Mouse (Mus musculus): ENCODE measurements around the gene Dbr1. TPM values are rescaled to one million over a fixed set of nuclear protein-coding genes. Genes with fewer than 3 reads are reported as not detected.

The Dbr1 gene
- polyA plus RNA-seq, 1 experiment from 2014 or later, result 16.0 TPM

- Histone ChIP-seq H3K4me3 (replicated peaks) (no peak overlapping the region), H3K9me3 (replicated peaks) (no peaks in the 10 kb centered on the region), H3K4me2 (no peak overlapping the region), H3K36me3 (replicated peaks) (no peaks in the 10 kb centered on the region), H3K9ac (no peak overlapping the region), H3K4me1 (replicated peaks) (no peaks in the 10 kb centered on the region), H3K27me3 (no peaks in the 10 kb centered on the region), H3K27ac (replicated peaks) (no peak overlapping the region)
- 69% methylated on average over 11 of the region's 11 CpGs for WGBS (ENCODE audit: insufficient replicate concordance)
- no peak for ATAC-seq (ENCODE audit: insufficient read depth)
Measured at GRCm38 (mm10) chr9:99620196-99620595, 44.6 kb downstream of the Dbr1 start.

- ATAC-seq (ENCODE audit: insufficient read depth), result no peak
- no peaks in the 10 kb centered on the region for H3K27me3 ChIP-seq
- H3K4me3 ChIP-seq (replicated peaks), result no peak overlapping the region
- no peaks in the 10 kb centered on the region for H3K36me3 ChIP-seq (replicated peaks)
- no peaks in the 10 kb centered on the region for H3K4me1 ChIP-seq (replicated peaks)
- no peaks in the 10 kb centered on the region for H3K9me3 ChIP-seq (replicated peaks)
- H3K27ac ChIP-seq (replicated peaks), result no peak overlapping the region
- H3K4me2 ChIP-seq, result no peak overlapping the region
- 49% methylated on average over 1 of the region's 1 CpGs for WGBS (ENCODE audit: insufficient replicate concordance)
- no peak overlapping the region for H3K9ac ChIP-seq
Measured at GRCm38 (mm10) chr9:99622034-99622433, 46.4 kb downstream of the Dbr1 start.

- no peaks in the 10 kb centered on the region for H3K4me1 ChIP-seq (replicated peaks)
- H3K9me3 ChIP-seq (replicated peaks), result no peaks in the 10 kb centered on the region
- 33% methylated on average over 2 of the region's 2 CpGs for WGBS (ENCODE audit: insufficient replicate concordance)
- H3K27ac ChIP-seq (replicated peaks), result no peak overlapping the region
- H3K36me3 ChIP-seq (replicated peaks), result no peaks in the 10 kb centered on the region
- no peak overlapping the region for H3K9ac ChIP-seq
- ATAC-seq (ENCODE audit: insufficient read depth), result no peak
- no peak overlapping the region for H3K4me2 ChIP-seq
- no peaks in the 10 kb centered on the region for H3K27me3 ChIP-seq
- H3K4me3 ChIP-seq (replicated peaks), result no peak overlapping the region
Measured at GRCm38 (mm10) chr9:99622966-99623365, 47.4 kb downstream of the Dbr1 start.

GRCm38 (mm10) chr9:99624117-99624516 lies 48.5 kb downstream of the Dbr1 start:
- Histone ChIP-seq H3K4me3 (replicated peaks) (no peak overlapping the region), H3K4me1 (replicated peaks) (0 out of 2 replicates have a peak, but pooled peaks cover under 1% of the 10 kb centered on the region), H3K27ac (replicated peaks) (no peak overlapping the region), H3K9me3 (replicated peaks) (no peaks in the 10 kb centered on the region), H3K36me3 (replicated peaks) (no peaks in the 10 kb centered on the region), H3K9ac (no peak overlapping the region), H3K4me2 (no peak overlapping the region), H3K27me3 (peaks cover 9% of the 10 kb centered on the region)
- no peak for ATAC-seq (ENCODE audit: insufficient read depth)
- WGBS (ENCODE audit: insufficient replicate concordance), result 59% methylated on average over 6 of the region's 6 CpGs

GRCm38 (mm10) chr9:99628581-99628980 lies 53.0 kb downstream of the Dbr1 start:
- H3K4me3 ChIP-seq (replicated peaks), result no peak overlapping the region
- peaks cover 11% of the 10 kb centered on the region for H3K4me1 ChIP-seq (replicated peaks)
- no peaks in the 10 kb centered on the region for H3K36me3 ChIP-seq (replicated peaks)
- H3K9me3 ChIP-seq (replicated peaks), result no peaks in the 10 kb centered on the region
- H3K4me2 ChIP-seq, result no peak overlapping the region
- peaks cover 27% of the 10 kb centered on the region for H3K27me3 ChIP-seq
- ATAC-seq (ENCODE audit: insufficient read depth), result no peak
- 61% methylated on average over 4 of the region's 4 CpGs for WGBS (ENCODE audit: insufficient replicate concordance)
- H3K9ac ChIP-seq, result no peak overlapping the region
- H3K27ac ChIP-seq (replicated peaks), result no peak overlapping the region

DNA sequence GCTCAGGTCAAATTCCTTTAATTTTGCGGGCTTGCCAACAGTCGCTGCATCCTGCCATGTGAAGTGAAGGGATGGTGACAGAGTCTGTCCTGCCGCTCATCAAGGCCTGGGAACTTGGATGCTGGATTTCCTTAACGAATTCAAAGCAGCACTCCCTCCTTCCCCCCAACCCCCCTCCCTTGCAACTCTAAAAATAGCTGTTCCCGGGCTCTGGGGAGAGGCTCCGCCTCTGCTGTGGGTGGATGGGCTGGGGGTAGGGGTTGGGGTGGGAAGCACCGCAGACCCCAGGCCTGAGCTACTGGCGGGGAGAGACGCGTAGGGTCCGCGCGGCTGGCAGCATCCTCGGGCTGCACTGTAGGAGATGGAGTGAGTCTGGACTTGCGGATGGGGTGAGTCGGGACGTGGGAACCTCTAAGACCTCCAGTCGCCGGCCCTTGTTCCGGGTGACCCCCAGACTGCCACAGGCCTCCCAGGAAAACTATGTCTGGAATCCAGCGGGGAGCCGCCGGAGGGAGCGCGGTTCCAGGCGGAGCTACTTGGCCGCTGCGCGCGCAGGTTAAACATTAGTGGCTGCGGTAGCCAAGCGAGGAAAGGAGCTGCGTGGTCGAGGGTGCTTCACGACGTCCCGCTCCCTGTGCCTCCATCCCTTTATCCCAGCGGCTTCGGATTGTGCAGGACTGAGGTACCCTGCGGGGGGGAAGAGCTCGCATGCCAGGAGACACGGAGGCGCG lies 53.8 kb downstream of the Dbr1 start, which contains the start of gene Dzip1l:
Gene Dzip1l, plus strand, starts transcription at position 216 of the 731 bp plus-strand sequence.
- Histone ChIP-seq H3K4me1 (replicated peaks) (peaks cover 11% of the 10 kb centered on the region), H3K36me3 (replicated peaks) (no peaks in the 10 kb centered on the region), H3K4me2 (peak within 1 kb of the TSS; percentile 64), H3K9me3 (replicated peaks) (no peaks in the 10 kb centered on the region), H3K27me3 (peaks cover 27% of the 10 kb centered on the region), H3K4me3 (replicated peaks) (peak within 1 kb of the TSS; percentile 45), H3K9ac (0 out of 2 replicates have a peak within 1 kb of the TSS, but pooled peaks have one; percentile 11), H3K27ac (replicated peaks) (no peak within 1 kb of the TSS; the same call in 1 of the 2 replicates)
- ATAC-seq (ENCODE audit: insufficient read depth), result no peak
- WGBS (ENCODE audit: insufficient replicate concordance), result 2% methylated on average over 44 of the region's 44 CpGs

DNA sequence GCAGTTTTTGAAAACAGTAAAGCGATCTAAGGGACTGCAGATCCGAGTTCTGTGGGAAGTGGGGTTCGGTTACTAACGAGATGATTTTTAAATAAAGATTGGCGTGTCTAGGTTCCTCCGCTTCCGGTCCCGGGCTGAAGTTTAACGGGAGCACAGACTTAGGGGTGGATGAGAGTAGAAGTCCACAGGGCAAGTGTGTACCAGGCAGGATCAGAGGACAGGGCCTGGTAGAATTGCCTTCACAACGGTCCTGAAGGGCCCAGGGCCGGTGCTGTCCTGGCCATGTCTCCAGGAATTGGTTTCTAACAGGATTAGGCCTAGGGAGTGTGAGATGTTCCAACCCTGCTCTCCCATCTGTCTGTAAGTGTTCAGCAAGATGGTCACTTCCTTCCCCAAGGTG lies 54.5 kb downstream of the Dbr1 start:
- peak overlapping the region; percentile 64 for H3K4me2 ChIP-seq
- H3K27me3 ChIP-seq, result peaks cover 27% of the 10 kb centered on the region
- H3K36me3 ChIP-seq (replicated peaks), result no peaks in the 10 kb centered on the region
- peak overlapping the region; percentile 45 for H3K4me3 ChIP-seq (replicated peaks)
- no peak overlapping the region for H3K27ac ChIP-seq (replicated peaks)
- WGBS (ENCODE audit: insufficient replicate concordance), result 12% methylated on average over 11 of the region's 11 CpGs
- H3K4me1 ChIP-seq (replicated peaks), result peaks cover 11% of the 10 kb centered on the region
- H3K9me3 ChIP-seq (replicated peaks), result no peaks in the 10 kb centered on the region
- 0 out of 2 replicates have a peak overlapping the region, but pooled peaks have one; percentile 11 for H3K9ac ChIP-seq
- no peak for ATAC-seq (ENCODE audit: insufficient read depth)

DNA sequence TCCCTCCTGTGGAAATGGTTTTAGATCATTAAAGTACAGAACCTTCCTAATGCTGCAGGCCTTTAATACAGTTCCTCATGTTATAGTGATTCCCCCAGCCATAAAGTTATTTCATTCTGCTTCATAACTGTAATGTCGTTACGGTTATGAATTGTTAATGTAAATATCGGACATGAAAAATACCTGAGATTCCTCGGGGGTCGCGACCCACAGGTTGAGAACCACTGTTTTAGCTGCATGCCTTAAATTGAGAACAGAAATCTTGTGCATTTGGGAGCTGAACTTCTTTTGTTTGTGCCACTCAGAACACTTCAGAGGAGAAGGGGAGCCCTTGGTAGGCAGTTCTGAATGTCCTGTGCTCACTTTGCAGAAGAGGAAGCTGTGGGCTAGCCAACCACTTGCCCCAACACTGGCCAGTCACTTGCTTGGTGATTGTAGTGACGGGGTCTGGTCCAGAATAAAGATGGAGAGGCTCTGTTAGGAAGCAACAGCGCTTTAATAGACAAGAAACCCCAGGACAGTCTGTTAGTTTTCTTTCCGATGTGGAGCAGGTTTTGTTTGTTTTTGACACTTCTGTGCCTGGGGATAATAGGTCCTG lies 55.0 kb downstream of the Dbr1 start:
- H3K4me1 ChIP-seq (replicated peaks), result peaks cover 11% of the 10 kb centered on the region
- no peaks in the 10 kb centered on the region for H3K9me3 ChIP-seq (replicated peaks)
- H3K27me3 ChIP-seq, result peaks cover 27% of the 10 kb centered on the region
- no peak for ATAC-seq (ENCODE audit: insufficient read depth)
- WGBS (ENCODE audit: insufficient replicate concordance), result 48% methylated on average over 9 of the region's 9 CpGs
- peak overlapping the region; percentile 64; the same call in 1 of the 2 replicates for H3K4me2 ChIP-seq
- no peak overlapping the region for H3K27ac ChIP-seq (replicated peaks)
- 0 out of 2 replicates have a peak overlapping the region, but pooled peaks have one; percentile 45 for H3K4me3 ChIP-seq (replicated peaks)
- H3K36me3 ChIP-seq (replicated peaks), result no peaks in the 10 kb centered on the region
- H3K9ac ChIP-seq, result no peak overlapping the region

DNA sequence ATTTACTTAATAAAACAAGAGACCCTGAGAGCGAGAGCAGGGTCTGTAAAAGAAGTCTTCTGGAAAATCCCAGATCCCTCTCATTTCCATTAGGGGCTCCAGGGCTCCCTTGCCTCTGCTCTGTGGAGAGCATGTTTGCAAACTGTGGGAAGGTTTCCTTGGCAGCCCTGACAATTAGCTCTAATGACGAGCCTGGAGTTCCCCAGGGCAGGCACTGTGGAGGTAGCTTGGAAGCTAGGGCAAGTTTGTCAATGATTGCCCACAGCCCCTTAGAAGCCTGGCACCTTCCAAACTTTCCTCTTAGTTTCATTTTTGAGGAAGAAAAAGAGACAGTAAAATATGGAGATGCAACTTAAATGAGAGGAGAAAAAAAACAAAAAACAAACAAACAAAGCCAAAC lies 56.2 kb downstream of the Dbr1 start:
- H3K27ac ChIP-seq (replicated peaks), result no peak overlapping the region
- no peaks in the 10 kb centered on the region for H3K36me3 ChIP-seq (replicated peaks)
- no peak overlapping the region for H3K4me3 ChIP-seq (replicated peaks)
- H3K4me1 ChIP-seq (replicated peaks), result peaks cover 11% of the 10 kb centered on the region
- WGBS (ENCODE audit: insufficient replicate concordance), result 58% methylated on average over 2 of the region's 2 CpGs
- H3K9me3 ChIP-seq (replicated peaks), result no peaks in the 10 kb centered on the region
- ATAC-seq (ENCODE audit: insufficient read depth), result no peak
- no peak overlapping the region for H3K9ac ChIP-seq
- H3K27me3 ChIP-seq, result peaks cover 27% of the 10 kb centered on the region
- no peak overlapping the region for H3K4me2 ChIP-seq

GRCm38 (mm10) chr9:99632264-99632663 lies 56.7 kb downstream of the Dbr1 start:
- Histone ChIP-seq H3K9me3 (replicated peaks) (no peaks in the 10 kb centered on the region), H3K36me3 (replicated peaks) (no peaks in the 10 kb centered on the region), H3K27ac (replicated peaks) (no peak overlapping the region), H3K4me3 (replicated peaks) (no peak overlapping the region), H3K27me3 (peaks cover 27% of the 10 kb centered on the region), H3K9ac (no peak overlapping the region), H3K4me2 (no peak overlapping the region), H3K4me1 (replicated peaks) (peaks cover 11% of the 10 kb centered on the region)
- ATAC-seq (ENCODE audit: insufficient read depth), result no peak
- WGBS (ENCODE audit: insufficient replicate concordance), result 64% methylated on average over 8 of the region's 8 CpGs

Measured in liver, embryonic 15.5 days (tissue).